Mouse (Mus musculus): ENCODE results near the gene Ptprd.

Ptprd gene

GRCm38 (mm10) chr4:76025571-76026325, 2186.0 kb downstream of the Ptprd start:
- in situ Hi-C loops (cut with MboI) = no loop called here

GRCm38 (mm10) chr4:76024502-76024821, 2187.3 kb downstream of the Ptprd start:
- in situ Hi-C loops (cut with MboI) = no loop called here

GRCm38 (mm10) chr4:76023756-76024501, 2187.8 kb downstream of the Ptprd start:
- in situ Hi-C loops (cut with MboI) = no loop called here

GRCm38 (mm10) chr4:76021670-76022069, 2190.1 kb downstream of the Ptprd start:
- in situ Hi-C loops (cut with MboI) = no loop called here

GRCm38 (mm10) chr4:76015026-76015425, 2196.7 kb downstream of the Ptprd start:
- in situ Hi-C loops (cut with MboI) = no loop called here

GRCm38 (mm10) chr4:76014151-76014840, 2197.5 kb downstream of the Ptprd start:
- in situ Hi-C loops (cut with MboI) = no loop called here

- in situ Hi-C loops (cut with MboI) = no loop called here
Measured at GRCm38 (mm10) chr4:76008580-76008979, 2203.2 kb downstream of the Ptprd start.

GRCm38 (mm10) chr4:76007219-76007618, 2204.5 kb downstream of the Ptprd start:
- in situ Hi-C loops (cut with MboI) = no loop called here

GRCm38 (mm10) chr4:76006717-76007116, 2205.0 kb downstream of the Ptprd start:
- in situ Hi-C loops (cut with MboI) = no loop called here

- in situ Hi-C loops (cut with MboI) = no loop called here
Measured at GRCm38 (mm10) chr4:76004161-76004560, 2207.6 kb downstream of the Ptprd start.

- in situ Hi-C loops (cut with MboI) = no loop called here
Measured at GRCm38 (mm10) chr4:76000258-76000657, 2211.5 kb downstream of the Ptprd start.

- in situ Hi-C loops (cut with MboI) = no loop called here
Measured at GRCm38 (mm10) chr4:75995841-75996240, 2215.9 kb downstream of the Ptprd start.

GRCm38 (mm10) chr4:75994576-75994975, 2217.2 kb downstream of the Ptprd start:
- in situ Hi-C loops (cut with MboI) = no loop called here

- in situ Hi-C loops (cut with MboI) = no loop called here
Measured at GRCm38 (mm10) chr4:75993092-75993491, 2218.7 kb downstream of the Ptprd start.

GRCm38 (mm10) chr4:75991621-75992245, 2220.0 kb downstream of the Ptprd start:
- in situ Hi-C loops (cut with MboI) = no loop called here

GRCm38 (mm10) chr4:75974728-75975127, 2237.0 kb downstream of the Ptprd start:
- in situ Hi-C loops (cut with MboI) = no loop called here

- in situ Hi-C loops (cut with MboI) = no loop called here
Measured at GRCm38 (mm10) chr4:75973322-75973721, 2238.4 kb downstream of the Ptprd start.

- in situ Hi-C loops (cut with MboI) = no loop called here
Measured at GRCm38 (mm10) chr4:75969961-75970360, 2241.8 kb downstream of the Ptprd start.

GRCm38 (mm10) chr4:75968618-75969017, 2243.1 kb downstream of the Ptprd start:
- in situ Hi-C loops (cut with MboI) = no loop called here

GRCm38 (mm10) chr4:75965810-75966209, 2246.0 kb downstream of the Ptprd start:
- in situ Hi-C loops (cut with MboI) = no loop called here

- in situ Hi-C loops (cut with MboI) = no loop called here
Measured at GRCm38 (mm10) chr4:75962916-75963315, 2248.8 kb downstream of the Ptprd start.

- in situ Hi-C loops (cut with MboI) = no loop called here
Measured at GRCm38 (mm10) chr4:75961865-75962264, 2249.9 kb downstream of the Ptprd start.
